Mouse (Mus musculus): ENCODE measurements around the gene Mcm6. TPM values are rescaled to one million over a fixed set of nuclear protein-coding genes. Genes with fewer than 3 reads are reported as not detected.

The Mcm6 gene
- polyA plus RNA-seq (2012; rRNA removed), result 77.0 and 77.4 TPM in 2 replicates

GRCm38 (mm10) chr1:128359554-128360376 is at the start of gene Mcm6:
Gene Mcm6 (minus strand): TSS chr1:128359664.

GRCm38 (mm10) chr1:128328218-128328617 is 31.2 kb downstream of the Mcm6 start, which contains the start of gene Lct:
Gene Lct (minus strand): TSS chr1:128328318.

Other genes with a start within 250 kb of the Mcm6 start
- gene Ubxn4, start 115.7 kb downstream of the Mcm6 start, polyA plus RNA-seq (2012; rRNA removed), result 49.5 and 51.6 TPM in 2 replicates
- gene Lct, start 31.3 kb downstream of the Mcm6 start, polyA plus RNA-seq (2012; rRNA removed), result 0.21 and 0.34 TPM in 2 replicates
- gene Dars, start 57.7 kb upstream of the Mcm6 start, polyA plus RNA-seq (2012; rRNA removed), result 59.1 and 62.1 TPM in 2 replicates
- gene Cxcr4, start 232.6 kb upstream of the Mcm6 start, polyA plus RNA-seq (2012; rRNA removed), result 79.9 and 83.5 TPM in 2 replicates